Mouse (Mus musculus) forebrain, postnatal 0 days (tissue): ENCODE results near the gene Cbr3. TPM values are rescaled to one million over a fixed set of nuclear protein-coding genes. Genes with fewer than 3 reads are reported as not detected.
A peak's percentile ranks its signal among the peaks of the same experiment; 100 is the strongest.

ENCODE experiments used
- ATAC-seq: fragments of 200-750 bp; cut with Nextera tagmentation; 2 replicates; pipeline ENCODE4 v1.8.0; 2017; ENCODE audit warnings: mild to moderate bottlenecking, moderate library complexity
- DNase-seq: peaks from one replicate; pipeline ENCODE4 v3.0.0-alpha.2; 2015
- H3K27ac ChIP-seq: fragments of 300-500 bp; sonication (generic); 2 replicates; pipeline ENCODE4 v1.5.1; 2014; ENCODE audit warnings: low read depth, mild to moderate bottlenecking, antibody characterized with exemption, low read length, moderate library complexity, mixed read lengths
- H3K27me3 ChIP-seq: fragments of 300-500 bp; sonication (generic); 2 replicates; pipeline ENCODE4 v1.6.1; 2014; ENCODE audit warnings: mild to moderate bottlenecking, low read length, mixed read lengths; ENCODE audit not compliant: insufficient read depth
- H3K36me3 ChIP-seq: fragments of 300-500 bp; sonication (generic); 2 replicates; pipeline ENCODE4 v1.6.1; 2014; ENCODE audit warnings: mild to moderate bottlenecking, moderate library complexity; ENCODE audit not compliant: insufficient read depth
- H3K4me1 ChIP-seq: fragments of 300-500 bp; sonication (generic); 2 replicates; pipeline ENCODE4 v1.6.1; 2014; ENCODE audit warnings: antibody characterized with exemption; ENCODE audit not compliant: insufficient read depth
- H3K4me2 ChIP-seq: fragments of 300-500 bp; sonication (generic); 2 replicates; pipeline ENCODE4 v1.6.1; 2014; ENCODE audit warnings: low read depth, mild to moderate bottlenecking, moderate library complexity
- H3K4me3 ChIP-seq: fragments of 300-500 bp; sonication (generic); 2 replicates; pipeline ENCODE4 v1.5.1; 2014; ENCODE audit warnings: low read depth, low read length, mixed read lengths
- H3K9ac ChIP-seq: fragments of 300-500 bp; sonication (generic); 2 replicates; pipeline ENCODE4 v1.6.1; 2014; ENCODE audit warnings: mild to moderate bottlenecking
- H3K9me3 ChIP-seq: fragments of 300-500 bp; sonication (generic); 2 replicates; pipeline ENCODE4 v1.6.1; 2016; ENCODE audit warnings: low read length
- CTCF ChIP-seq: sonication (generic); IDR thresholded peaks from 2 replicates; pipeline ENCODE4 v1.5.1; 2016; ENCODE audit warnings: antibody characterized with exemption, control low read depth, low read depth
- WGBS: fragments of 180-500 bp; shearing (Covaris S2); extraction: QIAGEN DNeasy Blood & Tissue Kit; methylation state at CpG from one replicate; pipeline ENCODE4 v1.1.7; 2014; 5-methylcytosine and 5-hydroxymethylcytosine counted together
- polyA plus RNA-seq: library from polyadenylated mRNA; unstranded; fragments of >200 nt; fragmentation: Nextera tagmentation; extraction: Ambion mirVana; gene quantifications from 2 replicates; pipeline ENCODE4 v1.2.1, GENCODE M21; 2015
- total RNA-seq: library from RNA; depleted of rRNA; stranded (reverse); fragments of >200 nt; gene quantifications from 2 replicates; pipeline ENCODE4 v1.2.3, GENCODE M21; 2014

Gene Cbr3
- total and polyA plus RNA-seq, 2 experiments from 2014 or later = 1.9 to 5.0 TPM

GRCm38 (mm10) chr16:93722476-93722875 lies 39.5 kb downstream of the Cbr3 start:
- H3K9me3 ChIP-seq = no peaks in the 10 kb centered on the region
- no peak for TF ChIP-seq CTCF
- H3K4me2 ChIP-seq = no peak overlapping the region
- H3K36me3 ChIP-seq = peaks cover 16% of the 10 kb centered on the region
- H3K4me3 ChIP-seq = no peak overlapping the region
- no peak for ATAC-seq
- DNase-seq = no peak
- no peak overlapping the region for H3K9ac ChIP-seq
- H3K27ac ChIP-seq = no peak overlapping the region
- H3K4me1 ChIP-seq = no peaks in the 10 kb centered on the region
- no peaks in the 10 kb centered on the region for H3K27me3 ChIP-seq
- WGBS = 54% methylated on average over 2 of the region's 2 CpGs

GRCm38 (mm10) chr16:93725417-93726144 lies 42.6 kb downstream of the Cbr3 start:
- no peaks in the 10 kb centered on the region for H3K9me3 ChIP-seq
- ATAC-seq = no peak
- no peak overlapping the region for H3K27ac ChIP-seq
- H3K4me2 ChIP-seq = no peak overlapping the region
- 89% methylated on average over 8 of the region's 8 CpGs for WGBS
- H3K36me3 ChIP-seq = peaks cover 13% of the 10 kb centered on the region
- TF ChIP-seq CTCF = no peak
- H3K4me1 ChIP-seq = no peaks in the 10 kb centered on the region
- no peak overlapping the region for H3K9ac ChIP-seq
- DNase-seq = no peak
- H3K27me3 ChIP-seq = no peaks in the 10 kb centered on the region
- no peak overlapping the region for H3K4me3 ChIP-seq

- no peak overlapping the region for H3K4me2 ChIP-seq
- H3K9ac ChIP-seq = no peak overlapping the region
- 95% methylated on average over 4 of the region's 4 CpGs for WGBS
- H3K27ac ChIP-seq = no peak overlapping the region
- ATAC-seq (no peak), DNase-seq (no peak)
- H3K4me3 ChIP-seq = no peak overlapping the region
- no peaks in the 10 kb centered on the region for H3K27me3 ChIP-seq
- peaks cover 13% of the 10 kb centered on the region for H3K36me3 ChIP-seq
- H3K9me3 ChIP-seq = no peaks in the 10 kb centered on the region
- no peaks in the 10 kb centered on the region for H3K4me1 ChIP-seq
- TF ChIP-seq CTCF = no peak
Observed at GRCm38 (mm10) chr16:93726186-93726585, 43.2 kb downstream of the Cbr3 start.

- DNase-seq (no peak), ATAC-seq (no peak)
- no peak for TF ChIP-seq CTCF
- 65% methylated on average over 9 of the region's 9 CpGs for WGBS
- H3K9me3 ChIP-seq = no peaks in the 10 kb centered on the region
- no peak overlapping the region for H3K4me3 ChIP-seq
- peaks cover 13% of the 10 kb centered on the region; the same call in 1 of the 2 replicates for H3K36me3 ChIP-seq
- no peak overlapping the region for H3K27ac ChIP-seq
- H3K4me1 ChIP-seq = no peaks in the 10 kb centered on the region
- H3K27me3 ChIP-seq = no peaks in the 10 kb centered on the region
- no peak overlapping the region for H3K9ac ChIP-seq
- H3K4me2 ChIP-seq = no peak overlapping the region
Observed at GRCm38 (mm10) chr16:93728676-93729075, 45.7 kb downstream of the Cbr3 start.

- Histone ChIP-seq H3K36me3 (peaks cover 8% of the 10 kb centered on the region; the same call in 1 of the 2 replicates), H3K4me1 (no peaks in the 10 kb centered on the region), H3K4me3 (no peak overlapping the region), H3K9me3 (no peaks in the 10 kb centered on the region), H3K4me2 (no peak overlapping the region), H3K27me3 (no peaks in the 10 kb centered on the region), H3K27ac (peak overlapping the region; percentile 35; the same call in 1 of the 2 replicates), H3K9ac (peak overlapping the region; percentile 18; the same call in 1 of the 2 replicates)
- peak; percentile 30; the same call in 1 of the 2 replicates for TF ChIP-seq CTCF
- WGBS = 58% methylated on average over 23 of the region's 23 CpGs
- ATAC-seq = peak; percentile 84
- DNase-seq = peak; percentile 59
Observed at GRCm38 (mm10) chr16:93729801-93730721, 47.0 kb downstream of the Cbr3 start.

GRCm38 (mm10) chr16:93731310-93731709 lies 48.3 kb downstream of the Cbr3 start:
- Histone ChIP-seq H3K4me1 (no peaks in the 10 kb centered on the region), H3K27ac (no peak overlapping the region), H3K4me3 (no peak overlapping the region), H3K9ac (no peak overlapping the region), H3K27me3 (no peaks in the 10 kb centered on the region), H3K9me3 (no peaks in the 10 kb centered on the region), H3K36me3 (no peaks in the 10 kb centered on the region; the same call in 1 of the 2 replicates), H3K4me2 (no peak overlapping the region)
- ATAC-seq (no peak), DNase-seq (no peak)
- WGBS = 93% methylated on average over 8 of the region's 8 CpGs
- TF ChIP-seq CTCF = no peak
